Comparison of ENCODE assay signal across 31 mouse cellular contexts in genomic region chr4:152270599-152270998, GRCm38 (mm10). TPM values are rescaled to one million over a fixed set of nuclear protein-coding genes. Genes with fewer than 3 reads are reported as not detected.
A peak's percentile ranks its signal among the peaks of the same experiment; 100 is the strongest.
DNase-seq lines count a peak whose midpoint lies in the region; ATAC-seq lines count a peak whose summit lies in the region.
"Had no signal": no experiment of that assay in that cellular context is flagged by ENCODE, and none has a peak within 500 bp of the region (broad histone marks: within the 10 kb centered on the region; RNA-seq: fewer than 3 reads in every experiment).

No protein-coding gene starts in this region.

- no peak overlapping the region for H3K9ac ChIP-seq in heart, embryonic 11.5 days (ENCODE audit: low read depth, low read length)
- no peak overlapping the region for H3K9ac ChIP-seq in heart, embryonic 15.5 days
- 0 out of 2 replicates have a peak overlapping the region, but pooled peaks have one; percentile 2 for H3K9ac ChIP-seq in limb, embryonic 13.5 days
- H3K9ac ChIP-seq: embryonic facial prominence, embryonic 12.5 days; embryonic facial prominence, embryonic 15.5 days; forebrain, postnatal 0 days; hindbrain, embryonic 14.5 days had no signal

- no peak overlapping the region for H3K27ac ChIP-seq in heart, embryonic 11.5 days (ENCODE audit: low read depth, low read length)
- H3K27ac ChIP-seq in heart, embryonic 15.5 days, result peak overlapping the region; percentile 17
- H3K27ac ChIP-seq in limb, embryonic 13.5 days, result no peak overlapping the region
- no peak overlapping the region for H3K27ac ChIP-seq in limb, embryonic 10.5 days
- H3K27ac ChIP-seq: embryonic facial prominence, embryonic 12.5 days; hindbrain, embryonic 14.5 days; hindbrain, postnatal 0 days had no signal

- 74% methylated on average over 9 of the region's 9 CpGs for WGBS in heart, embryonic 11.5 days (ENCODE audit: insufficient replicate concordance)
- WGBS in heart, embryonic 15.5 days, result 65% methylated on average over 9 of the region's 9 CpGs
- WGBS in limb, embryonic 13.5 days, result 73% methylated on average over 9 of the region's 9 CpGs
- 81% methylated on average over 9 of the region's 9 CpGs for WGBS in limb, embryonic 10.5 days

- no peak for ATAC-seq in heart, embryonic 11.5 days (replicated peaks; ENCODE audit: insufficient number of reproducible peaks, low FRiP score, low TSS enrichment)
- no peak for ATAC-seq in heart, embryonic 15.5 days (replicated peaks; ENCODE audit: insufficient number of reproducible peaks, insufficient read depth, low FRiP score, low read depth)
- no peak for ATAC-seq in limb, embryonic 13.5 days (ENCODE audit: low FRiP score, low read depth)
- ATAC-seq: forebrain, embryonic 14.5 days; forebrain, postnatal 0 days; hindbrain, postnatal 0 days; inflammation-experienced regulatory T-cells, adult 6 months; intestine, embryonic 16.5 days; Patski had no signal

- H3K9me3 ChIP-seq in heart, embryonic 11.5 days (replicated peaks; ENCODE audit: control insufficient read depth, low read length), result no peaks in the 10 kb centered on the region
- H3K9me3 ChIP-seq in heart, embryonic 15.5 days (replicated peaks), result no peaks in the 10 kb centered on the region
- no peaks in the 10 kb centered on the region for H3K9me3 ChIP-seq in limb, embryonic 13.5 days
- H3K9me3 ChIP-seq in limb, embryonic 10.5 days (replicated peaks), result no peaks in the 10 kb centered on the region
- H3K9me3 ChIP-seq: embryonic facial prominence, embryonic 12.5 days; embryonic facial prominence, embryonic 15.5 days had no signal

- H3K4me2 ChIP-seq in heart, embryonic 11.5 days, result no peak overlapping the region
- H3K4me2 ChIP-seq in heart, embryonic 15.5 days, result no peak overlapping the region
- H3K4me2 ChIP-seq in limb, embryonic 13.5 days (replicated peaks), result no peak overlapping the region
- H3K4me2 ChIP-seq: embryonic facial prominence, embryonic 12.5 days; embryonic facial prominence, embryonic 15.5 days; hindbrain, embryonic 14.5 days had no signal

- intact Hi-C loops in heart, postnatal 36 days (cut with DNase I), result no loop called here

- peaks cover 6% of the 10 kb centered on the region for H3K27me3 ChIP-seq in heart, embryonic 11.5 days (ENCODE audit: control insufficient read depth, insufficient read depth, low read length)
- peaks cover 4% of the 10 kb centered on the region; the same call in 1 of the 2 replicates for H3K27me3 ChIP-seq in heart, embryonic 15.5 days
- H3K27me3 ChIP-seq in limb, embryonic 13.5 days, result peaks cover 16% of the 10 kb centered on the region
- H3K27me3 ChIP-seq in limb, embryonic 10.5 days (ENCODE audit: low read depth, poor library complexity, severe bottlenecking), result peaks cover 45% of the 10 kb centered on the region
- H3K27me3 ChIP-seq: Patski had no signal

- H3K4me3 ChIP-seq in heart, embryonic 11.5 days (ENCODE audit: low read depth, low read length), result no peak overlapping the region
- H3K4me3 ChIP-seq in heart, embryonic 15.5 days, result no peak overlapping the region
- H3K4me3 ChIP-seq in limb, embryonic 13.5 days, result no peak overlapping the region
- H3K4me3 ChIP-seq in limb, embryonic 10.5 days, result no peak overlapping the region
- H3K4me3 ChIP-seq: embryonic facial prominence, embryonic 12.5 days; embryonic facial prominence, embryonic 15.5 days had no signal

- H3K4me1 ChIP-seq in heart, embryonic 11.5 days (ENCODE audit: control insufficient read depth, insufficient read depth, low read length), result peaks cover 40% of the 10 kb centered on the region
- peaks cover 88% of the 10 kb centered on the region for H3K4me1 ChIP-seq in heart, embryonic 15.5 days (replicated peaks)
- H3K4me1 ChIP-seq in limb, embryonic 13.5 days, result peaks cover 39% of the 10 kb centered on the region
- peaks cover 56% of the 10 kb centered on the region for H3K4me1 ChIP-seq in limb, embryonic 10.5 days

- DNase-seq in cerebellum, adult 11 months, result peak; percentile 24
- DNase-seq in cerebellum, adult 18-20 months, result no peak
- peak; percentile 93 for DNase-seq in heart, adult 11 months
- DNase-seq in heart, postnatal 36 days, result no peak
- DNase-seq in limb, embryonic 10.5 days (ENCODE audit: low spot score), result no peak
- DNase-seq: adrenal gland, postnatal 10 days; adrenal gland, postnatal 36 days; cerebellum, adult 11-12 months; cerebellum, adult 9-10 months; forebrain, postnatal 0 days; gastrocnemius, postnatal 36 days; heart, postnatal 4 days; kidney, adult 18-20 months; kidney, adult 9 months had no signal

- H3K36me3 ChIP-seq in heart, embryonic 11.5 days (ENCODE audit: control insufficient read depth, insufficient read depth, low read length), result no peaks in the 10 kb centered on the region
- H3K36me3 ChIP-seq in heart, embryonic 15.5 days, result no peaks in the 10 kb centered on the region
- no peaks in the 10 kb centered on the region for H3K36me3 ChIP-seq in limb, embryonic 13.5 days
- H3K36me3 ChIP-seq in limb, embryonic 10.5 days, result no peaks in the 10 kb centered on the region
- H3K36me3 ChIP-seq: embryonic facial prominence, embryonic 12.5 days; embryonic facial prominence, embryonic 15.5 days had no signal

RNA-seq across cellular contexts. Expression of gene Gpr153, which starts 3.4 kb away (rescaled TPM):
- polyA plus RNA-seq in heart, embryonic 11.5 days (2014; fragmentation: Nextera tagmentation; extraction: Ambion mirVana), result 7.8 and 9.0 TPM in 2 replicates
- polyA plus RNA-seq in heart, embryonic 15.5 days (2015; fragmentation: Nextera tagmentation; extraction: Ambion mirVana), result 11.2 and 13.2 TPM in 2 replicates
- 10 to 100 TPM; 10.7 to 14.0 TPM for total RNA-seq in heart, postnatal 36 days (2021)
- polyA plus RNA-seq in limb, embryonic 13.5 days (2015; fragmentation: Nextera tagmentation; extraction: Ambion mirVana), result 9.8 and 10.6 TPM in 2 replicates
- polyA plus RNA-seq in limb, embryonic 10.5 days (2016; fragmentation: Nextera tagmentation; extraction: Ambion mirVana), result 1.4 and 3.0 TPM in 2 replicates
- total RNA-seq: granulocyte monocyte progenitor cell, adult 5-6 weeks had no signal

RNA-seq across cellular contexts. Expression of gene Hes3, which starts 20.9 kb away (rescaled TPM):
- polyA plus RNA-seq in heart, embryonic 11.5 days (2014; fragmentation: Nextera tagmentation; extraction: Ambion mirVana), result not detected in 2 replicates
- not detected in 2 replicates for polyA plus RNA-seq in heart, embryonic 15.5 days (2015; fragmentation: Nextera tagmentation; extraction: Ambion mirVana)
- not detected for total RNA-seq in heart, postnatal 36 days (2021)
- polyA plus RNA-seq in limb, embryonic 13.5 days (2015; fragmentation: Nextera tagmentation; extraction: Ambion mirVana), result not detected in 2 replicates
- polyA plus RNA-seq in limb, embryonic 10.5 days (2016; fragmentation: Nextera tagmentation; extraction: Ambion mirVana), result not detected in 2 replicates
- total RNA-seq: adrenal gland, adult 18-20 months; adrenal gland, postnatal 10 days; adrenal gland, postnatal 36 days; common myeloid progenitor, adult 5-6 weeks; G1E; gastrocnemius, adult 8-10 months; gastrocnemius, postnatal 36 days; granulocyte monocyte progenitor cell, adult 5-6 weeks; heart, postnatal 4 days had no signal
- polyA plus RNA-seq: embryonic facial prominence, embryonic 15.5 days; forebrain, embryonic 14.5 days; forebrain, postnatal 0 days; G1E; heart, embryonic 14.5 days; inflammation-experienced regulatory T-cells, adult 6 months; intestine, embryonic 16.5 days had no signal

RNA-seq across cellular contexts. Expression of gene Icmt, which starts 26.4 kb away (rescaled TPM):
- 15.9 and 22.6 TPM in 2 replicates for polyA plus RNA-seq in heart, embryonic 11.5 days (2014; fragmentation: Nextera tagmentation; extraction: Ambion mirVana)
- polyA plus RNA-seq in heart, embryonic 15.5 days (2015; fragmentation: Nextera tagmentation; extraction: Ambion mirVana), result 15.3 and 20.3 TPM in 2 replicates
- 10 to 100 TPM; 25.4 to 25.8 TPM for total RNA-seq in heart, postnatal 36 days (2021)
- 21.8 and 27.0 TPM in 2 replicates for polyA plus RNA-seq in limb, embryonic 13.5 days (2015; fragmentation: Nextera tagmentation; extraction: Ambion mirVana)
- 31.4 and 33.9 TPM in 2 replicates for polyA plus RNA-seq in limb, embryonic 10.5 days (2016; fragmentation: Nextera tagmentation; extraction: Ambion mirVana)

RNA-seq across cellular contexts. Expression of gene Rnf207, which starts 48.2 kb away (rescaled TPM):
- polyA plus RNA-seq in heart, embryonic 11.5 days (2014; fragmentation: Nextera tagmentation; extraction: Ambion mirVana), result 27.4 and 27.5 TPM in 2 replicates
- polyA plus RNA-seq in heart, embryonic 15.5 days (2015; fragmentation: Nextera tagmentation; extraction: Ambion mirVana), result 98.4 and 103 TPM in 2 replicates
- 10 to 100 TPM; 50.2 to 68.0 TPM for total RNA-seq in heart, postnatal 36 days (2021)
- polyA plus RNA-seq in limb, embryonic 13.5 days (2015; fragmentation: Nextera tagmentation; extraction: Ambion mirVana), result 0.32 and 0.34 TPM in 2 replicates
- polyA plus RNA-seq in limb, embryonic 10.5 days (2016; fragmentation: Nextera tagmentation; extraction: Ambion mirVana), result 0.70 and 1.1 TPM in 2 replicates
- total RNA-seq: common myeloid progenitor, adult 5-6 weeks; gastrocnemius, adult 8-10 months; gastrocnemius, postnatal 36 days; granulocyte monocyte progenitor cell, adult 5-6 weeks had no signal
- polyA plus RNA-seq: G1E; inflammation-experienced regulatory T-cells, adult 6 months had no signal

RNA-seq across cellular contexts. Expression of gene Rpl22, which starts 54.9 kb away (rescaled TPM):
- 285 and 300 TPM in 2 replicates for polyA plus RNA-seq in heart, embryonic 11.5 days (2014; fragmentation: Nextera tagmentation; extraction: Ambion mirVana)
- polyA plus RNA-seq in heart, embryonic 15.5 days (2015; fragmentation: Nextera tagmentation; extraction: Ambion mirVana), result 180 and 243 TPM in 2 replicates
- 100 to 1,000 TPM; 276 to 293 TPM for total RNA-seq in heart, postnatal 36 days (2021)
- 371 and 395 TPM in 2 replicates for polyA plus RNA-seq in limb, embryonic 13.5 days (2015; fragmentation: Nextera tagmentation; extraction: Ambion mirVana)
- polyA plus RNA-seq in limb, embryonic 10.5 days (2016; fragmentation: Nextera tagmentation; extraction: Ambion mirVana), result 352 and 417 TPM in 2 replicates

Comparison
In these comparisons a context has a peak if more than half of its experiments do, and no peak if none do; other contexts are left out.
1. DNase-seq: peak in cerebellum, adult 11 months (single experiment) and heart, adult 11 months (single experiment); none in cerebellum, adult 18-20 months (0 of 2), heart, postnatal 36 days (0 of 2) and limb, embryonic 10.5 days (single experiment).